Mouse (Mus musculus) activated CD4-positive, CD25-positive, alpha-beta regulatory T cell, adult 4 months (primary cell): ENCODE results near the gene Gmppa. TPM values are rescaled to one million over a fixed set of nuclear protein-coding genes. Genes with fewer than 3 reads are reported as not detected.

Experiments used
- ATAC-seq: one replicate; pipeline ENCODE4 v1.8.0; 2017
- polyA plus RNA-seq, 2 experiments: library from polyadenylated mRNA; unstranded; fragments of 100-300 nt; shearing (Covaris generic); gene quantifications; one replicate each; pipeline ENCODE4 v1.2.1; 2017

Gene Gmppa
- polyA plus RNA-seq, 2 experiments from 2014 or later, result 43.8 to 51.5 TPM

DNA sequence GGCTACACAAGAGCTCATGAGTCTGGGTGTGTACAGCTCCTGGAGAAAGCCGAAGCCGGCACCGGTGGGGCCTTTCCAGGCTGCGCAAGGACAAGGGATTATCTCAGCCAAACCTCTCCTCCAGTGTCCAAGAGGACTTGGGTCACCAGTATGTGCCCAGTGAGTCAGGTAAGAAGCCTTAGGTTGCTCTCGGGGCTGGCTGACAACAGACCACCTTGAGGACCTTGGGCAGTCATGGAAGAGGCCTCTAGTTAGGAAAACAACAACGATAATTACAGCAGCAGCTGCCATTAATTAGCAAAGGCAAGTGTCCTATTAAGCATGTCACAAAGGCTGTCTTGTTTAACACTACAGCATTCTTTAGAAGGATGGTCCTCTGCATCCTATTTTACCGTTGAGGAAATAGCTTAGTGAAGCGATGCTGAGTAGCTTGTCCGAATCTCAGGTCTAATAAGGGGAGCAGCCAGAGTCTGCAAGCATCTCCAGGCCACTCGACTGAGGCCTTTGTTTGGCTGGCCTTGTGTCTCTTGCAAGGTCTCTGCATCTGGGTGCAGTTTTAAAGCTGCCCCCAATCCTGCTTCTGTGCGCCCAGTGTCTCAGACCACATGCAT, 11.8 kb upstream of the Gmppa start:
- ATAC-seq, result no peak

DNA sequence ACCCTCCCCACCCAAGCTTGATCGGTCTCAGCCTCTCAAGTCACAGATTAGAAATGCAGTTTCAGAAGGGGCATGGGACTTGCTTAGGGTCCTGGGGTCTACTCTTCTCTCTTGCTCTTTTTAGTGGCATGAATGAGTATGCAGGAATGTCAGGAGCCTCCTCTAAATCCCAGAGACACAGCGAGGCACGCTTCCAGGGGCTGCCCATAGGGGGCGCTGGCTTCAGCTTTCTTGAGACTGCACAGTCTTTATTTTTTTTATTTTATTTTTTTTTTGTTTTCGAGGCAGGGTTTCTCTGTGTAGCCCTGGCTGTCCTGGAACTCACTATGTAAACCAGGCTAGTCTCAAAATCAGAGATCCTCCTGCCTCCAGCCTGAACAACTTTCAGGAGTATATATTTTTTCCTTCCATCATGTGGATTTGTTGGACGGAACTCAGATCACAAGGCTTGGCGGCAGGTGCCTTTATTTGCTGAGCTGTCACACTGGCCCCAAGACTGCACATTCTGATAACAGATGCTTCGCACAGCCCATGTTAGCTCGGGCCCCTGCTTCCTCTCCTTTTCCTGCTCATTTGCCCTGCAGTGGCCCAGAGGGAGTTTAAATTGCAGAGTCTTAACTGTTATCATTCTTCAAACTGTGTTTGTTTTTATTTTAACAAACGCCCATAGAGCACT, 9.8 kb upstream of the Gmppa start:
- no peak for ATAC-seq

GRCm38 (mm10) chr1:75438782-75439181, 3.1 kb downstream of the Gmppa start:
- ATAC-seq, result no peak

DNA sequence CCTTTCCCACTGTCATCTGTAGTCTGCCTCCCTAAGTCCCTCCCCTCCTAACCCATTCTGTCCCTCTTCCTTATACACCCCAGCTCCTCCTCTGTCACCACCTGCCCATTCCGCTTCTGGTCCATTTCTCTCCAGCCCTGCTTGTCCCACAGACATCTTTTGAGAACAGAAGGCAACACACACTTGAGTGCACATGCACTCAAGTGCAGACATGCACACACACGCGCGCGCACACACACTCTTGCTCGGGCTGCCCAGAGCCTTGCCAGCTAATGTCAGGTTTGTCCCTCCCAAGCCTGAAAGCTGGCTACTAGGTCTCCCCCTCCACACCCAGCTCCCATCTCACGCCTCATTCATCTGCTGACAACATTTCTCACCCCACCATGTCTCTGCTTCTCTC, 4.9 kb downstream of the Gmppa start:
- no peak for ATAC-seq

DNA sequence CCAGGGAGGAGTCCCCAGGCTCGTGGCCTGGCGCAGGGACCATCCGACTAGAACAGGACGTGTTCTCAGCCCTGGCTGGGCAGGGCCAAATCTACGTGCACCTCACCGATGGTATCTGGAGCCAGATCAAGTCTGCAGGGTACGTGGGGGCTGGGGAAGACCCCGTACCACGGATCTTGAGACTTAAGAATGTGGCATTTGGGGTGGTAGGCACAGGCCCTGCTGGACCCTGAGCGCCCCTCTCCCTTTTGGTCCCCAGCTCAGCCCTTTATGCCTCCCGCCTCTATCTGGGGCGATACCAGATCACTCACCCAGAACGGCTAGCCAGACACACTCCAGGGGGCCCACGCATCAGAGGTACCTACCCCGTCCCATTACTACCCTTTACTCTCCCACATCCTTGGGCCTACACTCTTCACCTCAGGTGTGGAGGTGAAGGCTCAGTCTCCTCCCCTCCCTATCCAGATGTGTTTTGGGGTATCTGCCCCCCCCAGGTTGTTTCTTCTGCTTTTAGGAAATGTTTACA, 5.8 kb downstream of the Gmppa start:
- ATAC-seq, result no peak

- no peak for ATAC-seq
Measured at GRCm38 (mm10) chr1:75442171-75442570, 6.4 kb downstream of the Gmppa start.

- ATAC-seq, result no peak
Measured at GRCm38 (mm10) chr1:75442811-75443210, 7.1 kb downstream of the Gmppa start.

- no peak for ATAC-seq
Measured at GRCm38 (mm10) chr1:75443247-75444024, 7.7 kb downstream of the Gmppa start.

GRCm38 (mm10) chr1:75444208-75444607, 8.5 kb downstream of the Gmppa start:
- ATAC-seq, result no peak

DNA sequence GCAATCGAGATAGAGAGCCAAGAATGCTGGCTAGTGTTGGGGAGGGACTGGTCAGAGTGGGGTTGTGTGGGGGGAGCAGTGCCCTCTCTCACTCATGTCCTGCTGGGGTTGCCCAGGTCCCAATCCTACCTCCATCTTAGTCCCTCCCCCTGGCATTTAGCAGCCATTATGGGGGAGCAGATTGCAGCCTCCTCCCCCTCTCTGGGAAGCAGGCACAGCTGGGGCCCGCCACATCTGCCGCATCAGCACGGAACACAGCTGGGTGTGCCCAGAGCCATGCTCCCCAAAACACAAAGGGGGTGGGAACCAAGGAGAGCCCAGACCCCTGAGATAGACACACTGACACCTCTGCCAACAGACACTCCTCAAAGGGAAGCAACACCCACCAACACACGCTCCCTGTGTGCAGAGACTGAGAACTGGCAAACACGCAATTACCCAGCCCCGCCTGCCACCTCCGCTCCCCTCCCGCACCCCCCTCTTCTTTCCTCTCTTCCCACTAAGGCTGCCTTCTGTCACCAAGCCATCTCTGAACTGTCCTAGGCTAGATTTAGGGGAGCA, 9.5 kb downstream of the Gmppa start:
- peak; percentile 26 for ATAC-seq

GRCm38 (mm10) chr1:75445751-75446611, 10.3 kb downstream of the Gmppa start:
- ATAC-seq, result peak; percentile 87

- ATAC-seq, result no peak
Measured at GRCm38 (mm10) chr1:75446656-75447055, 10.9 kb downstream of the Gmppa start.

GRCm38 (mm10) chr1:75447265-75448051, 11.7 kb downstream of the Gmppa start:
- ATAC-seq, result no peak

GRCm38 (mm10) chr1:75448052-75448431, 12.3 kb downstream of the Gmppa start:
- no peak for ATAC-seq

- no peak for ATAC-seq
Measured at GRCm38 (mm10) chr1:75448937-75449336, 13.2 kb downstream of the Gmppa start.

GRCm38 (mm10) chr1:75449377-75450135, 13.8 kb downstream of the Gmppa start:
- ATAC-seq, result no peak

- no peak for ATAC-seq
Measured at GRCm38 (mm10) chr1:75450314-75451005, 14.7 kb downstream of the Gmppa start, which contains the start of gene Asic4. Gene Asic4 (plus strand): TSS chr1:75450436.

DNA sequence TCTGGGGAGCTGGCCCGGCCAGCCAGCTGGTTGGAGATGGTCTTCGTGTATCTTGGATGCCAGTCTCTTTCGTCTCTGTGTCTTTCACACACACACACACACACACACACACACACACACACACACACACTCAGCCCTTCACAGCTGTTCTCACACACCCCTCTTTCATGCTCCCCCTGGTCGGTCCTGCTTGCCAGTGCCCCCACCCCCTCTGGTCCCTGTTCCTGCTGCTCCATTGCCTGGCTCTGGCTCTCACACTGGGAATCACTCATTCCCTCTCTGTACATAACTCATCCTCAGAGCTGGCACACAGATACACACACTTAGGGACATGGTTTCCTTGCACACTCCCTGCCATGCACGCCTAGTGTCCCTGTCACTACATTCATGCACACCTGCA, 16.2 kb downstream of the Gmppa start:
- no peak for ATAC-seq

DNA sequence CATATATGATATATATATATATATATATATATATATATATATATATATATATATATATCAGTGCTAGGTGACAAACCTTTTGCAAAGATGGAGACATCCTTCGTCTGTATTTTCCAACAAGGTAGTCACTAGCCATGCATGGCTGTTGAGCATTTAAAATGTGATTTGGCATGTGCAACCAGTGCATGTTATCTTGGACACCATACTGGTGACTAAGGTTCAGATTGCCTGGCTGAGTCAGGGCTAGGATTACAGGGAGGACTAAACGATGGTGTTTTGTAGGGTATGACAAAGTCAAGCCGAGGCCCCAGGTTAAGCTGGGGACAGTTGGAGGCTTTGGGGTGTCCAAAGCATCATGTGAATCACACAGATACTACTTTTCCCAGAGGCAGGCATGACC, 19.7 kb downstream of the Gmppa start:
- no peak for ATAC-seq

- no peak for ATAC-seq
Measured at GRCm38 (mm10) chr1:75455948-75456347, 20.2 kb downstream of the Gmppa start.
